12 mouse cellular contexts compared by ENCODE assay signal in the genomic region with DNA sequence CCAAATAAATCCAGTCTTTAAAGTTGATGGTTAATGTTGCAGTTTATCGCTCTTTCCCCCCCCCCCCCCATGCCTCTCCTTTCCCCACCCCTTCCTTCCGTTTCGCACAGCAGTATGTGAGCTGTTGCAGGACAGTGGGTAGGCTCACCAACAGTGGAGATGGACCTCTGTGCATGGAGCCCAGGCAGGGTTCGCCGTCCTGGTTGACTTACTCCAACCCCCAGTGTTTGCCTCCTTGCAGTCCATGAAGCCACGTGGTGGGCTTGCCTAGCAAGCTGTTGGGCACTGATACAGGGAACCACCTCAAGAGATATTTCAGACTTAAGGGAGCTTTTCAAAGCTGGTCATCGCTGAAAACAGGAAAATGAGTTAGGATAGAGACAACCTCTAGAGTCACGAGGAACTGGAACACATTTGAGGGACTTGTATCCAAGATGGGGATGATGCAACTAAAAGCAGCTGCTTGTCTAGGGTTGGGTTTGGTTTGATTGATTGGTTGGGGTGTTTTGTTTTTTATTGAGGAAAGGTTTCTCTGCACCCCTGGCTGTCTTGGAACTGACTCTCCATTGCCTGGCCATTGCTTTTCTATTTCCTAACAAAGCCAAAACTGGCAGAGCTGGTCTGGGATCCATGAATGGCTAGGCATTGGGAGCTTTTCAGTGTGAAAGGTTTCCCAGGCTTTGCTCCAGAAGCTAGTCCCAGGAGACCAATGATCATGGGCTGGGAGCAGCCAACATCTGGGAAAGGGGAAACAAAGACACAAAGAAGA. TPM values are rescaled to one million over a fixed set of nuclear protein-coding genes. Genes with fewer than 3 reads are reported as not detected.
DNase-seq lines count a peak whose midpoint lies in the region; ATAC-seq and TF ChIP-seq lines count a peak whose summit lies in the region.
"Had no signal": no experiment of that assay in that cellular context is flagged by ENCODE, and none has a peak within 500 bp of the region (broad histone marks: within the 10 kb centered on the region; RNA-seq: fewer than 3 reads in every experiment).

No protein-coding gene starts in this region.

- intact Hi-C loops in gastrocnemius, postnatal 14 days (cut with DNase I; ENCODE audit: low total_unique reads) = no loop called here

- peak; percentile 76 for DNase-seq in gastrocnemius, adult 18-20 months (ENCODE audit: low spot score)
- no peak for DNase-seq in gastrocnemius, postnatal 14 days
- DNase-seq in lung, postnatal 14 days = no peak
- no peak for DNase-seq in stomach, postnatal 0 days (ENCODE audit: low spot score)
- no peak for DNase-seq in natural killer cell, adult 2 months (ENCODE audit: low spot score in 2 of 2)
- DNase-seq: cerebellum, adult 8-10 months; forebrain, postnatal 0 days; lung, postnatal 36 days; spleen, adult 18-20 months had no signal

- no peak for TF ChIP-seq CTCF in stomach, postnatal 0 days (IDR thresholded peaks at IDR 0.05; ENCODE audit: low read depth)

- peaks cover 42% of the 10 kb centered on the region for H3K4me1 ChIP-seq in lung, embryonic 16.5 days (replicated peaks; ENCODE audit: control insufficient read depth, insufficient read depth, low read length)
- peaks cover 34% of the 10 kb centered on the region for H3K4me1 ChIP-seq in heart, embryonic 16.5 days (ENCODE audit: control insufficient read depth, insufficient read depth, low read length)
- peaks cover 14% of the 10 kb centered on the region for H3K4me1 ChIP-seq in stomach, postnatal 0 days (replicated peaks; ENCODE audit: control insufficient read depth, insufficient read depth)

- no peak for TF ChIP-seq EP300 in stomach, postnatal 0 days (optimal IDR thresholded peaks at IDR 0.05)

- H3K36me3 ChIP-seq in lung, embryonic 16.5 days (ENCODE audit: control insufficient read depth, insufficient read depth, low read length) = peaks cover 35% of the 10 kb centered on the region
- peaks cover 40% of the 10 kb centered on the region for H3K36me3 ChIP-seq in heart, embryonic 16.5 days (ENCODE audit: control insufficient read depth, insufficient read depth)
- H3K36me3 ChIP-seq in stomach, postnatal 0 days (ENCODE audit: control insufficient read depth, insufficient read depth, low read length) = peaks cover 28% of the 10 kb centered on the region

- WGBS in lung, embryonic 16.5 days = 62% methylated on average over 8 of the region's 8 CpGs
- 61% methylated on average over 8 of the region's 8 CpGs for WGBS in heart, embryonic 16.5 days
- 53% methylated on average over 8 of the region's 8 CpGs for WGBS in stomach, postnatal 0 days

- H3K9me3 ChIP-seq in lung, embryonic 16.5 days (ENCODE audit: control insufficient read depth, low read length) = no peaks in the 10 kb centered on the region
- H3K9me3 ChIP-seq in heart, embryonic 16.5 days (replicated peaks; ENCODE audit: control insufficient read depth, low read length) = no peaks in the 10 kb centered on the region
- no peaks in the 10 kb centered on the region for H3K9me3 ChIP-seq in stomach, postnatal 0 days (ENCODE audit: control insufficient read depth, low read length)

- ATAC-seq in lung, embryonic 16.5 days (ENCODE audit: low read depth) = no peak
- no peak for ATAC-seq in heart, embryonic 16.5 days (replicated peaks; ENCODE audit: extremely low read depth, insufficient read depth, low FRiP score)
- no peak for ATAC-seq in stomach, postnatal 0 days (ENCODE audit: low FRiP score, low TSS enrichment)
- no peak for ATAC-seq in erythroblast, adult 5-6 weeks (replicated peaks; ENCODE audit: low FRiP score, poor library complexity, severe bottlenecking)
- ATAC-seq: forebrain, postnatal 0 days had no signal

- H3K27me3 ChIP-seq in lung, embryonic 16.5 days (ENCODE audit: control insufficient read depth, insufficient read depth, low read depth, low read length) = no peaks in the 10 kb centered on the region
- H3K27me3 ChIP-seq in heart, embryonic 16.5 days (ENCODE audit: control insufficient read depth, insufficient read depth, low read length) = no peaks in the 10 kb centered on the region
- H3K27me3 ChIP-seq in stomach, postnatal 0 days (ENCODE audit: control insufficient read depth, insufficient read depth, low read length) = no peaks in the 10 kb centered on the region

- no peak overlapping the region for H3K9ac ChIP-seq in lung, embryonic 16.5 days (ENCODE audit: low read length)
- no peak overlapping the region for H3K9ac ChIP-seq in heart, embryonic 16.5 days (ENCODE audit: low read length)
- H3K9ac ChIP-seq in stomach, postnatal 0 days (ENCODE audit: low read length) = no peak overlapping the region
- H3K9ac ChIP-seq: forebrain, postnatal 0 days had no signal

- H3K4me2 ChIP-seq in lung, embryonic 16.5 days (ENCODE audit: low read depth, low read length) = no peak overlapping the region
- no peak overlapping the region for H3K4me2 ChIP-seq in heart, embryonic 16.5 days (ENCODE audit: low read depth, low read length)
- no peak overlapping the region for H3K4me2 ChIP-seq in stomach, postnatal 0 days (replicated peaks; ENCODE audit: low read depth)

- no peak overlapping the region for H3K4me3 ChIP-seq in lung, embryonic 16.5 days (ENCODE audit: low read length)
- no peak overlapping the region for H3K4me3 ChIP-seq in heart, embryonic 16.5 days (ENCODE audit: low read length)
- H3K4me3 ChIP-seq in stomach, postnatal 0 days (ENCODE audit: low read depth, low read length) = no peak overlapping the region

- H3K27ac ChIP-seq in lung, embryonic 16.5 days (ENCODE audit: low read length) = 0 out of 2 replicates have a peak overlapping the region, but pooled peaks have one; percentile 37
- H3K27ac ChIP-seq in heart, embryonic 16.5 days (ENCODE audit: low read length) = peak overlapping the region; percentile 0; the same call in 1 of the 2 replicates
- H3K27ac ChIP-seq in stomach, postnatal 0 days (replicated peaks) = peak overlapping the region; percentile 69

RNA-seq across cellular contexts. Expression of a gene that starts 2.9 kb away (rescaled TPM):
- 10 to 100 TPM; 31.3 to 31.6 TPM for total RNA-seq in gastrocnemius, adult 18-20 months (2021)
- total RNA-seq in gastrocnemius, postnatal 14 days (2021) = 10 to 100 TPM; 29.8 to 45.6 TPM
- polyA plus RNA-seq in lung, embryonic 16.5 days (2015; fragmentation: Nextera tagmentation; extraction: Ambion mirVana) = 68.5 and 72.8 TPM in 2 replicates
- polyA plus RNA-seq in heart, embryonic 16.5 days (2015; fragmentation: Nextera tagmentation; extraction: Ambion mirVana) = 33.2 and 35.1 TPM in 2 replicates
- polyA plus RNA-seq in stomach, postnatal 0 days (2015; fragmentation: Nextera tagmentation; extraction: Ambion mirVana) = 11.9 and 15.5 TPM in 2 replicates
- not detected in 2 replicates for total RNA-seq in erythroblast, adult 5-6 weeks (2015; ENCODE audit: low replicate concordance)
- not detected in 2 replicates for total RNA-seq in erythroblast, adult 5-6 weeks (2017; ENCODE audit: low replicate concordance)

RNA-seq across cellular contexts. Expression of a gene that starts 23.8 kb away (rescaled TPM):
- 100 to 1,000 TPM; 224 to 227 TPM for total RNA-seq in gastrocnemius, adult 18-20 months (2021)
- total RNA-seq in gastrocnemius, postnatal 14 days (2021) = 100 to 1,000 TPM; 130 to 139 TPM
- polyA plus RNA-seq in lung, embryonic 16.5 days (2015; fragmentation: Nextera tagmentation; extraction: Ambion mirVana) = 122 and 123 TPM in 2 replicates
- 71.5 and 75.0 TPM in 2 replicates for polyA plus RNA-seq in heart, embryonic 16.5 days (2015; fragmentation: Nextera tagmentation; extraction: Ambion mirVana)
- polyA plus RNA-seq in stomach, postnatal 0 days (2015; fragmentation: Nextera tagmentation; extraction: Ambion mirVana) = 46.5 and 48.4 TPM in 2 replicates
- total RNA-seq in erythroblast, adult 5-6 weeks (2015; ENCODE audit: low replicate concordance) = 35.4 and 35.9 TPM in 2 replicates
- 58.0 and 81.1 TPM in 2 replicates for total RNA-seq in erythroblast, adult 5-6 weeks (2017; ENCODE audit: low replicate concordance)

RNA-seq across cellular contexts. Expression of a gene that starts 38.7 kb away (rescaled TPM):
- total RNA-seq in gastrocnemius, adult 18-20 months (2021) = 1 to 10 TPM; 4.9 to 7.7 TPM
- total RNA-seq in gastrocnemius, postnatal 14 days (2021) = 10 to 100 TPM; 10.0 to 12.0 TPM
- 21.2 and 22.7 TPM in 2 replicates for polyA plus RNA-seq in lung, embryonic 16.5 days (2015; fragmentation: Nextera tagmentation; extraction: Ambion mirVana)
- polyA plus RNA-seq in heart, embryonic 16.5 days (2015; fragmentation: Nextera tagmentation; extraction: Ambion mirVana) = 19.8 and 21.8 TPM in 2 replicates
- polyA plus RNA-seq in stomach, postnatal 0 days (2015; fragmentation: Nextera tagmentation; extraction: Ambion mirVana) = 28.5 and 29.0 TPM in 2 replicates
- 3.8 TPM in 1 of 2 replicates, not detected in the other for total RNA-seq in erythroblast, adult 5-6 weeks (2015; ENCODE audit: low replicate concordance)
- total RNA-seq in erythroblast, adult 5-6 weeks (2017; ENCODE audit: low replicate concordance) = 2.1 and 4.7 TPM in 2 replicates

RNA-seq across cellular contexts. Expression of a gene that starts 46.8 kb away (rescaled TPM):
- 10 to 100 TPM; 32.2 to 50.3 TPM for total RNA-seq in gastrocnemius, adult 18-20 months (2021)
- 10 to 100 TPM; 65.6 to 80.6 TPM for total RNA-seq in gastrocnemius, postnatal 14 days (2021)
- polyA plus RNA-seq in lung, embryonic 16.5 days (2015; fragmentation: Nextera tagmentation; extraction: Ambion mirVana) = 25.8 and 34.5 TPM in 2 replicates
- polyA plus RNA-seq in heart, embryonic 16.5 days (2015; fragmentation: Nextera tagmentation; extraction: Ambion mirVana) = 11.9 and 15.0 TPM in 2 replicates
- polyA plus RNA-seq in stomach, postnatal 0 days (2015; fragmentation: Nextera tagmentation; extraction: Ambion mirVana) = 30.6 and 39.5 TPM in 2 replicates
- 1.5 TPM in 1 of 2 replicates, not detected in the other for total RNA-seq in erythroblast, adult 5-6 weeks (2015; ENCODE audit: low replicate concordance)
- total RNA-seq in erythroblast, adult 5-6 weeks (2017; ENCODE audit: low replicate concordance) = not detected in 2 replicates

RNA-seq across cellular contexts. Expression of a gene that starts 53.0 kb away (rescaled TPM):
- under 1 TPM in 1 of 2 experiments, not detected in 1; 0.09 TPM for total RNA-seq in gastrocnemius, adult 18-20 months (2021)
- total RNA-seq in gastrocnemius, postnatal 14 days (2021) = under 1 TPM in 1 of 2 experiments, not detected in 1; 0.13 TPM
- 0.30 and 0.50 TPM in 2 replicates for polyA plus RNA-seq in lung, embryonic 16.5 days (2015; fragmentation: Nextera tagmentation; extraction: Ambion mirVana)
- 0.24 and 0.42 TPM in 2 replicates for polyA plus RNA-seq in heart, embryonic 16.5 days (2015; fragmentation: Nextera tagmentation; extraction: Ambion mirVana)
- polyA plus RNA-seq in stomach, postnatal 0 days (2015; fragmentation: Nextera tagmentation; extraction: Ambion mirVana) = 5.9 and 6.0 TPM in 2 replicates
- total RNA-seq in erythroblast, adult 5-6 weeks (2015; ENCODE audit: low replicate concordance) = 1.0 TPM in 1 of 2 replicates, not detected in the other
- total RNA-seq in erythroblast, adult 5-6 weeks (2017; ENCODE audit: low replicate concordance) = 1.5 and 1.8 TPM in 2 replicates

Comparison
In these comparisons a context has a peak if more than half of its experiments do, and no peak if none do; other contexts are left out.
1. H3K27ac ChIP-seq: peak in every context shown above with its lines; median percentile 69 in stomach, postnatal 0 days; 37 in lung, embryonic 16.5 days; 0 in heart, embryonic 16.5 days.
2. RNA of a gene that starts 2.9 kb away (total RNA-seq): 29.8 to 45.6 TPM in gastrocnemius, postnatal 14 days and 31.3 to 31.6 TPM in gastrocnemius, adult 18-20 months; not detected in erythroblast, adult 5-6 weeks; every median in the first group is over 10 times any median in the second.